Mouse (Mus musculus): ENCODE results near the gene Lcn6.
"Not testable (repeated sequence)": the region's sequence is repeated elsewhere in the genome, so short reads cannot be mapped to it uniquely, and the experiment has no call there.

Lcn6 gene

DNA sequence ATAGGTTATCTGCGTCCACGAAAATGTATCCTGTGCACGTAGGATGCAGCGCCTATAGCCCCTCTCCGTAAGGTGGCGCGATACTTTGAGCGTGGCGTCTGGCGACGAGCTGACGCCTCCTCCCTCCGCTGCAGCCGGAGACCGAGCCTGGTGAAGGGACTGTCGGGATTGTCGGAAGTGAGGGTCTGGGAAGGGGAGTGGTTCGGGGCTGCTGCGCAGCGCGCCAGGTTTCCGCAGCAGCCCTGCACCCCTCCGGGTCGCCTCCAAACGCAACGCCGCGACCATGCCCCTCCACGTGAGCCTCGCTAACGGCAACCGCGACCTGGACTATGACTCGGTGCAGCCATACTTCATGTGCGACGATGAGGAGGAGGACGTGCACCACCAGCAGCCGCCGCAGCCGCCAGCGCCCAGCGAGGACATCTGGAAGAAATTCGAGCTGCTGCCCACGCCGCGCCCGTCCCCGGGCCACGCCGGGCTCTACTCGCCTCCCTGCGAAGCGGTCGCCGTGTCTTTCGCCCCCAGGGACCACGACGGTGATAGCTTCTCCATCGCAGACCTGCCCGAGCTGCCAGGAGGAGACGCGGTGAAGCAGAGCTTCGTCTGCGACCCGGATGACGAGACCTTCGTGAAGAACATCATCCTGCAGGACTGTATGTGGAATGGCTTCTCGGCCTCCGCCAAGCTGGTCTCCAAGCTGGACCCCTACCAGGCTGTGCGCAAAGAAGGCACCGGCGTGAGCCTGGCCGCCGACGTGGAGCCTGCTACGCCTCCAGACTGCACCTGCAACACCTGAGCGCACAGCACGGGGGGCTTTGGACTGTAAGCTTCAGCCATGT, 30.3 kb downstream of the Lcn6 start, which contains the start of gene Bmyc:
TSS of gene Bmyc (plus strand) at position 97 of the 839 bp plus-strand sequence.
- DNase-seq, result peak; percentile 82 to 85

DNA sequence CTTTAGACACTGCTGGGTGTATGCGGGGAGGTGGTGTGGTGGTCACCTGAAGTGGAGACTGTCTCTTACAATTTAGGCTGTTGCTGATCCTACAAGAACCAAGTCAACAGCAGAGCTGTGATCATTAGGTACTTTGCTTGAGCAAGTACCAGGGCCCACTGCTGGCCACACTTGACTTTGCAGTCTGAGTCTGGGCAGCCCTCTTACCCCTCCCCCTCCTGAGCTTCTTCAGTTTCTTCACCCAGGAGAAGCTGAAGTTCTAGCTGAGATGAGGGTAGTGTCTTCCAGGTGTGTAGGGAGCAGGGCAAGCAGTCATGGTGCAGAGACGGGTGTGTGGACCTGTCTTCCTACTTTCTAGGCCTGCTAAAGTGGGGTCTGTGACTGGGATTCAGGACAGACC, 31.5 kb downstream of the Lcn6 start:
- DNase-seq, result peak; percentile 33 to 38

DNA sequence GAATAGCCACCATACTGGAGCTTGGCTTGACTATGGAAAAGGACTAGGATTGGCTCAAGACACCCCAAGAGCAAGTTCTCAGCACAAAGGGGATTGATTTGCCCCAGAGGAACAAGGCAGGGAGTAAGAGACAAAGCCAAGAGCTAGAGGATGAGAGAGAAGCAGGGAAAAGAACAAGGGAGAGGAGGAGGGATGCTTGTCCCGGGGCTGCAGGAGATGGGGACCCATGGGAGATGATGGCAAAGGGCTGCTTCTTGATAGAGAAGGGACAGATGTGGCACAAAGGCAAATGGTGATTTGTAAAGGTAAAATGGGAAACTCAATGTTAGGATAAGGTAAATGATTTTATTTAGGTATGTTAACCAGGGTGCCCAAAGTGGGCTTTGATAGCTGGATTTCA, 32.5 kb downstream of the Lcn6 start:
- DNase-seq, result not testable (repeated sequence)

DNA sequence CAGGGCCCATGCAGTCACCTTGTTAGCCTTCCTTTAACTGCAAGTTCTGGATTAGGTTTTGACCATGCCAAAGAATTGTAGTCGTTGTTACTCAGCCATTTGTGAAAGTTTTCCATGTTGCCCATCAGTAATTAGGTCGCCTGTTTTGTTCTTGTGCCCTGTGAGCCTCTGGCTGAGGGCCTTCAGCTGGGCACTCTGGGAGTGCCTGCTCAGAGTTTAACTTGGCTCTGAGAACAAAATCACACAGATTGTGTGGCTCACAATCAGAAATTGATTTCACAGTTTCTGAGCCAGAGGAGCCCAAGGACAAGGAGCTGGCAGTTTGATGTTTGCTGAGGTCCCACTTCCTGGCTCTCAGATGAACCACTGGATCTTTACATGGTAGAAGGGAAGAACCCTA, 33.2 kb downstream of the Lcn6 start:
- not testable (repeated sequence) for DNase-seq

GRCm38 (mm10) chr2:25711641-25712040, 35.1 kb downstream of the Lcn6 start:
- not testable (repeated sequence) for DNase-seq

- no peak for DNase-seq
Observed at GRCm38 (mm10) chr2:25717222-25717621, 40.6 kb downstream of the Lcn6 start.
